Mouse (Mus musculus) spleen, adult 2 months (tissue): ENCODE results near the gene Kctd11.

ENCODE experiments used
- CTCF ChIP-seq: fragments of 200-500 bp; IDR thresholded peaks from 2 replicates; pipeline ENCODE4 v1.5.1; 2011; ENCODE audit warnings: mild to moderate bottlenecking, inconsistent platforms; ENCODE audit not compliant: insufficient read depth, insufficient read length, insufficient replicate concordance; ENCODE audit errors: extremely low read depth
- POLR2A ChIP-seq: fragments of 200-500 bp; IDR thresholded peaks from 2 replicates; pipeline ENCODE4 v1.6.1; 2011; ENCODE audit warnings: low read depth, low read length, inconsistent platforms

- no peak; the same call in 1 of the 2 replicates for TF ChIP-seq CTCF
- no peak for TF ChIP-seq POLR2A
Measured at GRCm38 (mm10) chr11:69886907-69887635, 5.9 kb upstream of the Kctd11 start.
